Mouse (Mus musculus) kidney, adult 2 months (tissue): Measurements from ENCODE around the gene Pcnt. TPM values are rescaled to one million over a fixed set of nuclear protein-coding genes. Genes with fewer than 3 reads are reported as not detected.

Experiments used
- DNase-seq: peaks from one replicate; pipeline ENCODE4 v3.0.0; 2021
- H3K27ac ChIP-seq: fragments of 200-500 bp; 2 replicates; pipeline ENCODE4 v1.5.1; 2012; ENCODE audit warnings: low read depth, low read length, control low read depth, inconsistent platforms; ENCODE audit not compliant: insufficient read depth
- H3K27me3 ChIP-seq: fragments of 200-500 bp; replicated peaks from 2 replicates; pipeline ENCODE4 v1.6.1; 2012; ENCODE audit warnings: mild to moderate bottlenecking, moderate library complexity, low read length, inconsistent platforms; ENCODE audit not compliant: control insufficient read depth, insufficient read depth
- H3K36me3 ChIP-seq: fragments of 200-500 bp; 2 replicates; pipeline ENCODE4 v1.6.1; 2012; ENCODE audit warnings: mild to moderate bottlenecking, moderate library complexity, low read length, inconsistent platforms; ENCODE audit not compliant: control insufficient read depth, insufficient read depth
- H3K4me1 ChIP-seq: fragments of 200-500 bp; 2 replicates; pipeline ENCODE4 v1.6.1; 2011; ENCODE audit warnings: low read length; ENCODE audit not compliant: control insufficient read depth, insufficient read depth
- H3K4me3 ChIP-seq: fragments of 200-500 bp; 2 replicates; pipeline ENCODE4 v1.5.1; 2011; ENCODE audit warnings: mild to moderate bottlenecking, low read depth, low read length, control low read depth; ENCODE audit not compliant: insufficient read depth
- CTCF ChIP-seq: fragments of 200-500 bp; conservative IDR thresholded peaks from 2 replicates; pipeline ENCODE4 v1.5.1; 2011; ENCODE audit warnings: low read depth, mild to moderate bottlenecking, control low read depth, low read length, moderate library complexity, mixed read lengths; ENCODE audit not compliant: insufficient read depth, insufficient read length
- POLR2A ChIP-seq: fragments of 200-500 bp; IDR thresholded peaks from one replicate; pipeline ENCODE4 v1.6.1; 2011; ENCODE audit warnings: low read depth, low read length, control low read depth
- WGBS: fragments of 180-500 bp; shearing (Covaris S2); methylation state at CpG from one replicate; pipeline ENCODE4 v1.1.7; 2018; 5-methylcytosine and 5-hydroxymethylcytosine counted together
- polyA plus RNA-seq: library from polyadenylated mRNA; depleted of rRNA; stranded (reverse); fragments of >200 nt; gene quantifications from 2 replicates; pipeline ENCODE4 v1.2.3, GENCODE M21; 2012

The Pcnt gene
- polyA plus RNA-seq, 1 experiment: 14.6 TPM

GRCm38 (mm10) chr10:76468203-76469162 lies 25.9 kb upstream of the Pcnt start, which contains the start of the genes Mcm3ap and Ybey:
Gene Mcm3ap (plus strand): TSS chr10:76468927.
Gene Ybey (minus strand): TSS chr10:76469114.
- no peaks in the 10 kb centered on the region for H3K4me1 ChIP-seq
- no peaks in the 10 kb centered on the region for H3K36me3 ChIP-seq
- H3K27me3 ChIP-seq: no peaks in the 10 kb centered on the region
- TF ChIP-seq CTCF (peak; percentile 39), POLR2A (peak; percentile 21)
- WGBS: under 1% methylated on average over 55 of the region's 55 CpGs
- peak within 1 kb of the TSS; percentile 98 for H3K4me3 ChIP-seq
- peak within 1 kb of the TSS; percentile 54 for H3K27ac ChIP-seq
- DNase-seq: peak; percentile 92

GRCm38 (mm10) chr10:76462721-76463120 lies 20.1 kb upstream of the Pcnt start:
- H3K36me3 ChIP-seq: no peaks in the 10 kb centered on the region
- TF ChIP-seq CTCF (no peak), POLR2A (no peak)
- no peaks in the 10 kb centered on the region for H3K4me1 ChIP-seq
- no peak for DNase-seq
- no peak overlapping the region for H3K27ac ChIP-seq
- 91% methylated on average over 6 of the region's 6 CpGs for WGBS
- H3K4me3 ChIP-seq: no peak overlapping the region
- H3K27me3 ChIP-seq: no peaks in the 10 kb centered on the region

GRCm38 (mm10) chr10:76462312-76462711 lies 19.7 kb upstream of the Pcnt start:
- H3K4me1 ChIP-seq: no peaks in the 10 kb centered on the region
- no peak for DNase-seq
- TF ChIP-seq POLR2A (no peak), CTCF (no peak)
- H3K36me3 ChIP-seq: no peaks in the 10 kb centered on the region
- no peaks in the 10 kb centered on the region for H3K27me3 ChIP-seq
- H3K4me3 ChIP-seq: no peak overlapping the region
- 89% methylated on average over 7 of the region's 7 CpGs for WGBS
- no peak overlapping the region for H3K27ac ChIP-seq

GRCm38 (mm10) chr10:76461255-76461654 lies 18.7 kb upstream of the Pcnt start:
- no peaks in the 10 kb centered on the region for H3K4me1 ChIP-seq
- 100% methylated on average over 1 of the region's 1 CpGs for WGBS

GRCm38 (mm10) chr10:76455289-76455688 lies 12.7 kb upstream of the Pcnt start:
- 52% methylated on average over 5 of the region's 5 CpGs for WGBS
- Histone ChIP-seq H3K36me3 (no peaks in the 10 kb centered on the region), H3K27ac (no peak overlapping the region), H3K27me3 (no peaks in the 10 kb centered on the region), H3K4me3 (no peak overlapping the region), H3K4me1 (no peaks in the 10 kb centered on the region)
- TF ChIP-seq CTCF: peak; percentile 79
- no peak for TF ChIP-seq POLR2A
- DNase-seq: peak; percentile 53

More at GRCm38 (mm10) chr10:76461255-76461654, 18.7 kb upstream of the Pcnt start:
- Histone ChIP-seq H3K27me3 (no peaks in the 10 kb centered on the region), H3K4me3 (no peak overlapping the region), H3K27ac (no peak overlapping the region), H3K36me3 (no peaks in the 10 kb centered on the region)
- no peak for DNase-seq
- TF ChIP-seq CTCF (no peak), POLR2A (no peak)

GRCm38 (mm10) chr10:76448851-76449250 lies 6.3 kb upstream of the Pcnt start, which contains the start of gene 2610028H24Rik:
Gene 2610028H24Rik (plus strand): TSS chr10:76449081.
- Histone ChIP-seq H3K27ac (no peak within 1 kb of the TSS), H3K36me3 (no peaks in the 10 kb centered on the region), H3K4me1 (no peaks in the 10 kb centered on the region), H3K27me3 (no peaks in the 10 kb centered on the region), H3K4me3 (no peak within 1 kb of the TSS)
- DNase-seq: no peak
- TF ChIP-seq CTCF (no peak), POLR2A (no peak)
- 70% methylated on average over 5 of the region's 5 CpGs for whole genome bisulfite sequencing
